Mouse (Mus musculus): Measurements from ENCODE around the gene Cep57. TPM values are rescaled to one million over a fixed set of nuclear protein-coding genes. Genes with fewer than 3 reads are reported as not detected.

Gene Cep57
- total RNA-seq (2021) = 10 to 100 TPM; 18.0 to 18.4 TPM
- long read RNA-seq, experiment 1, partial matches to known transcripts = 0 of 14 reads
- long read RNA-seq, experiment 1, other reads (novel, unspliced or antisense) = 8 of 14 reads
- long read RNA-seq, experiment 2, partial matches to known transcripts = 0 of 9 reads
- long read RNA-seq, experiment 2, other reads (novel, unspliced or antisense) = 3 of 9 reads

- DNase-seq (ENCODE audit: low spot score in 2 of 2) = peak; percentile 92 to 96
Measured at GRCm38 (mm10) chr9:13826832-13827405, at the start of gene Cep57. Cep57 (minus strand) TSS chr9:13827107.

- DNase-seq (ENCODE audit: low spot score in 2 of 2) = no peak
Measured at GRCm38 (mm10) chr9:13875340-13875739, 48.4 kb upstream of the Cep57 start.

DNA sequence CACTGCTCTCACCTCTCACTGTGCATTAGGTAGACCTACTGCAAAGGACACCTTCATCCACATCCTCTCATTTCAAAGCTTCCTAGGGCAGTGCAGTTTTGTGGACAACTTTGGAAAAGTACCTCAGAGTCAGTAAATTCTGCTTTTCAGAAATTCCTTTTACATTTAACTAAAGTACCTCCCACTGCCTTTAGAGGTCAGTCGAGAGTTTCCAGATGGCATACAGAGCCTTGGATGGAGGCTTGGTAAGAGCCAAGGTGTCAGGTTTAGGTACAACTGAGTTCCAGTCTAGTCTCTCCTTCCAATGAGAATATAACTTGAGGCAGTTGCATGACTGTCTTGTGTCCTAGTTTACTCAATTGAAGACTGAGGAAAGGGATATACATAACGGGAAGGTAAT lies 47.5 kb upstream of the Cep57 start:
- DNase-seq (ENCODE audit: low spot score in 2 of 2) = no peak

GRCm38 (mm10) chr9:13871631-13872030 lies 44.7 kb upstream of the Cep57 start:
- DNase-seq (ENCODE audit: low spot score in 2 of 2) = no peak

GRCm38 (mm10) chr9:13867646-13868045 lies 40.7 kb upstream of the Cep57 start:
- DNase-seq (ENCODE audit: low spot score in 2 of 2) = no peak

DNA sequence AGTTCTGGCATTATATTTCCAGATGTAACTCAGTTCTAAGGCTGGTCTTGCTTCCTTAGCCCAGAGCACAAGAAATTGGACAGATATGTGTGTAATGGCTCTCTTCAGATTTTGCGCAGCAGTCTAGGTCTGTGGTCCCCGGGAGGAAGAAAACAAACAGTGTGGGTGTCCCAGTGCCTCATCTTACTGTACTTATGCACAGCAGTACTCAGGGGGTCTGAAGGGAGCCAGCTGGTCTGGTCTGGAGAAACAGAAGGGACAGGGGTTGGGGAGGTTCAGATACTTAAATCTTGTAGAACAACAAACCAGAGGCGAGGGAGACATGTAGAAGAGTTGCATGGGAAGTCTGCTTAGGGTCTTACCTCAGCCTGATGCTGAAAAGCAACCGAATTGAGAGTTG lies 29.9 kb upstream of the Cep57 start:
- no peak for DNase-seq (ENCODE audit: low spot score in 2 of 2)

GRCm38 (mm10) chr9:13856247-13856646 lies 29.3 kb upstream of the Cep57 start:
- DNase-seq (ENCODE audit: low spot score in 2 of 2) = no peak

DNA sequence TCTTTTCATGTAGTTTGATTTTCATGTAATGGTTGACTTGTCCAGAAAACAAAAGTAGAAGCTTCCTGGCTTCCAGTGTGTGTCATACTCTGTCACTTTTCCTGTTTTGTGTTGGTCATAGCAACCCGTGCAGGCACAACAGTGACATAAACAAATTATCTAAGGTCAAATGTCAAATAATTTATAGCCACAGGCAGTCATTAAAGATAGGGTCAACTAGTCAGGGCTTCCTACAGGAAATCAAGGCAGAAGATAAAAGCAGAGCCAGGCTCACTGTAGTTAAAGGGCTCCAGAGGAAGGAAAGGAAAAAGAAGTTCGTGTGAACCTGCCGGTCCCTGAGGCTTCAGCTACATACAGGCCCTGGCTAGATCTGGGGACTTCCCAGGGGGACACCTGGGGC lies 27.0 kb upstream of the Cep57 start:
- no peak for DNase-seq (ENCODE audit: low spot score in 2 of 2)

- DNase-seq (ENCODE audit: low spot score in 2 of 2) = peak; percentile 12 to 13
Measured at GRCm38 (mm10) chr9:13848481-13849480, 21.9 kb upstream of the Cep57 start.

DNA sequence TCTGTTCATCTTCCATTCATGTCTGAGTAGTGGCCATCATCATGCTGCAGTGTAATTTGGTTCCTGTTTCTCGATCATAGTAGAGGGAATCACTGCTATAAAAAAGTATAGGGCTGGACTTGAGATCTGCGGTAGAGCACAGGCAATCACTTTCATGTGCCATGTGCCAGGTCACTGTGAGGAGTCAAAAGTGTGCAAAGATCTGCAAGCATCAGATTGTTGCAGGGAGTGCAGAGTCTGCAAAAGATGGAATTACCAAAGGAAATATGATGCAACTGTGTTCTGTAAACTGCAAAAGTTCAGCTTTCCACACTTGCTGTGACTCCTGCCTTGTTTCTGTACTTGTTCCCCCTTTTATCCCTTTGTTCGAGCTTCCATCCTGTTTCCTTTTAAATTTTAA lies 20.7 kb upstream of the Cep57 start:
- no peak for DNase-seq (ENCODE audit: low spot score in 2 of 2)

GRCm38 (mm10) chr9:13836726-13837125 lies 9.8 kb upstream of the Cep57 start:
- DNase-seq (ENCODE audit: low spot score in 2 of 2) = no peak

DNA sequence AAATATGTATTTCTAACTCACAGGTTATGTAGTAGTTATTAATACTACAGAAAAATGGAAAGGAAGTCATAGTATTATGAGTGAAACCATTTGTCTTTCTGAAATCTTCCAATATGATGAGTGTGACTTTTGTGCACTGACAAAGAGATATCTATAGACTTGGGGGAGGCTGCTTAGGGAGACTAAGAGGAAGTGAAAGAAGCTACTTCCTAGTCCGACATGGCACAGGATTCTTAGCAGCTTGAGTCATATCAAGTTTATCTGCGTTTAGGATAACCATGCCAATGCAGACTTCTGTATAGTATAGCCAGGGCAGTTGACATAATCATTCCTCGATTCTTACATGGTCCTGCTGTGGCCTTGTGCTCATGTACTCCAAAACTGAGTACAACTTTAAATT lies 8.3 kb upstream of the Cep57 start:
- DNase-seq (ENCODE audit: low spot score in 2 of 2) = no peak

GRCm38 (mm10) chr9:13828087-13828441 lies 1.2 kb upstream of the Cep57 start:
- no peak for DNase-seq (ENCODE audit: low spot score in 2 of 2)

GRCm38 (mm10) chr9:13827406-13828086 lies 639 bp upstream of the Cep57 start, which contains the start of gene Fam76b:
Fam76b (plus strand) TSS chr9:13827716.
- DNase-seq (ENCODE audit: low spot score in 2 of 2) = peak; percentile 99 to 100

GRCm38 (mm10) chr9:13826391-13826805 lies 509 bp downstream of the Cep57 start:
- DNase-seq (ENCODE audit: low spot score in 2 of 2) = peak in 1 of 2 experiments; percentile 45

DNA sequence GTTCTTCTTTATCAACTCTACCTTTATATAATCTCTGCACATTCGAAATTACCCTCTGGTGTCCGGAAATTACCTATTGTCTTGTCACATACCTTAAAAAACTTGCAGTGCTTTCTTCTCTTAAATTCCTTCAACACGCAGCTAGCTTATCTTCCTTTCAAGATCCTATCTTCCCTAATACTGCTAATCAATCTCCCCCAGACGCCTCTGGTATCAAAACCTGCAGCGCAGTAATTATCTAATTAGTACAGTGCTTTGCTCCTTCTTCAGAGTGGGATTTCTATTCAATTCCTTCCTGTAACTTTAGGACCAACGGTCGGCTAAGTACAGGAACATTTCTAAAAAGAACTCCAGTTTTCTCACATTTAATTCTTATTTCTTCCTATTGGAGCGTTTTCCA lies 1.0 kb downstream of the Cep57 start:
- no peak for DNase-seq (ENCODE audit: low spot score in 2 of 2)

DNA sequence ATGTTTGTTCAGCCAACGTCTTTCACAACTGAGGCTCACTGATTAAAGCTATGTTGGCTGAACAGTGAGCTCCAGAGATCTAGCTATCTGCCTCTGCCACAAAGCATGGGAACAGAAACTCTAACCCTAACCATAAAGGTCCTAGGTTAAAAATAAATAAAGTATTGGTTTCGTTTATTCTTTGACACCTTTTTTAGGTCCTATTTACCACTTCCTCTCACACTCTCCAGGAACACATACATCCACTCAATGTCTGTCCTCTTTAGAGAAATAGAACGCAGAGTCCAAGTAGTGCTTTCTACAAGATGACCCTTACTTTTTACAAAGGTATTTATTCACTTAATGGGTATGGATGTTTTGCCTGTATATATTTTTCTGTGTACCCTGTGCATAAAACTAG lies 6.1 kb downstream of the Cep57 start:
- DNase-seq (ENCODE audit: low spot score in 2 of 2) = no peak

GRCm38 (mm10) chr9:13818369-13818768 lies 8.5 kb downstream of the Cep57 start:
- DNase-seq (ENCODE audit: low spot score in 2 of 2) = no peak

DNA sequence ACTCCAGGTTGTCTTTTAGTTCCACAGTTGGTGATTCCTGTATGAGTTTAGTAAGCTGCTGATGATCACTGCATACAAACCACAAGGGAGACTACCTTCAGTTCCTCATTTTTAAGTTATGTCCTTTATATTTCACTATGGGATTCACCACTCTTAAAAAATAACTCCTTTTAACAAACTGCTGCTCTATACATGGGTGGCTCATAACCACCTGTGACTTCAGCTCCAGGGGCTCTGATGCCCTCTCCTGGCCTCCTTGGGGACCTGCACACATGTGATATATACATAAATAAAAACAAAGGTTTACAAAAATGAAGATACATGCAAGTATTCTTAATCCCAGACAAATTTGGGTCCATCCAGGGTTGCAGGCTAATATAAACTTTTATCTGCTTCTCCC lies 17.0 kb downstream of the Cep57 start:
- no peak for DNase-seq (ENCODE audit: low spot score in 2 of 2)

DNA sequence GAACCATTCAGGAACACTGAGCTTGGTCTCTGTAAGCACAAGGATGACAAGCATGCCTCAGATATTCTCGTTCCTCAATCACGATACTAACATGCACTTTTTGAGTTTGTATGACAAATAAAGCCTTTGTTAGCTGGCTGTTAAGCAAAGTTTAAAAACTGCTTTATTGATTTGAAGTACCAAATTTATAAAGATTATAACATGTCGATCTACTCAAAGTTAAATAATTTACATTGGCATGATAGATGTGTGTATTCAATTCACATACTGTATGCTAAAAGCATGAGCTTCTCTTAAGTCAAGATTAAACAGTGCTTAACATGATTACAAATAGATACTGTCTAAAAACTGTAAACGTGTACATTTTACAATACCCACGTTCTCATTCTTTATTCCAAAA lies 19.2 kb downstream of the Cep57 start:
- no peak for DNase-seq (ENCODE audit: low spot score in 2 of 2)

DNA sequence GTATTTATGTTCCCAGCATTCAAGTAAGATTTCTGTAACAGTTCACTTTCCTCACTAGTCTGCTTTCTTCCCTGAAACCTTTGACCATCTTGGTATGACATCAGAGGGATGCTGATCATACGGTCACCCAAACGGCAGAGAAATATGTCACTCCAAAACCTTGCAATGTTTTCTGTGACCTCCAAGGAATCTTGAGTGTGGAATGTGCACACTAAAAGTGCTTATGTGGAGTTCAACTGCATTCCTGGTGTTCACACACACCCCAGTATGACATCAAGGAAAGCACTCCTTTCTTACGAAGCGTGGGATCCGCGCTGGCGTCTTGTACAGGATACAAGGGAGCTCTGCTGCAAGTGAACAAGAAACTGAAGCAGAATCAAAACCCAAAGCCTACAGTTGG lies 20.1 kb downstream of the Cep57 start:
- DNase-seq (ENCODE audit: low spot score in 2 of 2) = no peak

DNA sequence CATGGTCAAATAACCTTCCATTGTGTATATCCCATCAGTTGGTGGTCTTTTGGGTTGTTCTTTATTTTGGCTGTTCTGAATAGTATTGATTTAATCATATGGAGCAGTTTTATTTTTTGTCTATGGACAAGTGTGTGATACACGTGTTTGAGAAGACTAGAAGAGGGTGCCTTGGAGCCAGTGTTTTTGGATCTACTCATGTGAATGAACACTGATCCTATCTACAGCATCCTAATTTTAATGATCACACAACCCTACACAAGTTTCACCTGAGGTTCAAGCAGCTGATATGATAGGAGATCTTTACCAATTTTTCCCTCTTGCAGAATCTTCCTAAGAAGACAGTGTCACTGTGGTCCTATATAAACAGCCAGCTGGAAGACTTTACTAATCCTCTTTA lies 22.4 kb downstream of the Cep57 start:
- DNase-seq (ENCODE audit: low spot score in 2 of 2) = no peak

Measured in left cerebral cortex, adult 18-20 months (tissue).